Mouse (Mus musculus) forebrain, embryonic 11.5 days (tissue): ENCODE measurements around the gene Plce1. TPM values are rescaled to one million over a fixed set of nuclear protein-coding genes. Genes with fewer than 3 reads are reported as not detected.
A peak's percentile ranks its signal among the peaks of the same experiment; 100 is the strongest.

Experiments used
- ATAC-seq: fragments of 200-750 bp; cut with Nextera tagmentation; replicated peaks from 2 replicates; pipeline ENCODE4 v1.8.0; 2017; ENCODE audit warnings: moderate TSS enrichment; ENCODE audit not compliant: low FRiP score
- DNase-seq: peaks from one replicate; pipeline ENCODE4 v3.0.0-alpha.2; 2017; ENCODE audit warnings: low spot score
- H3K27ac ChIP-seq: fragments of 300-500 bp; sonication (generic); 2 replicates; pipeline ENCODE4 v1.5.1; 2014; ENCODE audit warnings: low read depth, low read length
- H3K27me3 ChIP-seq: fragments of 300-500 bp; sonication (generic); 2 replicates; pipeline ENCODE4 v1.6.1; 2014; ENCODE audit warnings: mild to moderate bottlenecking, low read length, mixed read lengths; ENCODE audit not compliant: control insufficient read depth, insufficient read depth
- H3K36me3 ChIP-seq: fragments of 300-500 bp; sonication (generic); 2 replicates; pipeline ENCODE4 v1.6.1; 2014; ENCODE audit warnings: mild to moderate bottlenecking, low read length, moderate library complexity, mixed read lengths; ENCODE audit not compliant: control insufficient read depth, insufficient read depth
- H3K4me1 ChIP-seq: fragments of 300-500 bp; sonication (generic); replicated peaks from 2 replicates; pipeline ENCODE4 v1.6.1; 2014; ENCODE audit warnings: low read length, mixed read lengths; ENCODE audit not compliant: control insufficient read depth, insufficient read depth
- H3K4me2 ChIP-seq: fragments of 300-500 bp; sonication (generic); 2 replicates; pipeline ENCODE4 v1.6.1; 2014; ENCODE audit warnings: low read depth, mild to moderate bottlenecking, low read length, moderate library complexity, mixed read lengths; ENCODE audit not compliant: severe bottlenecking
- H3K4me3 ChIP-seq: fragments of 300-500 bp; sonication (generic); 2 replicates; pipeline ENCODE4 v1.5.1; 2014; ENCODE audit warnings: low read depth, low read length
- H3K9ac ChIP-seq: fragments of 300-500 bp; sonication (generic); 2 replicates; pipeline ENCODE4 v1.6.1; 2014; ENCODE audit warnings: low read length
- H3K9me3 ChIP-seq: fragments of 300-500 bp; sonication (generic); 2 replicates; pipeline ENCODE4 v1.6.1; 2016; ENCODE audit warnings: low read length, mixed read lengths; ENCODE audit not compliant: control insufficient read depth
- WGBS: fragments of 180-500 bp; shearing (Covaris S2); extraction: QIAGEN DNeasy Blood & Tissue Kit; methylation state at CpG from one replicate; pipeline ENCODE4 v1.1.7; 2014; 5-methylcytosine and 5-hydroxymethylcytosine counted together
- polyA plus RNA-seq: library from polyadenylated mRNA; unstranded; fragments of >200 nt; fragmentation: Nextera tagmentation; extraction: Ambion mirVana; gene quantifications from 2 replicates; pipeline ENCODE4 v1.2.1, GENCODE M21; 2014

Gene Plce1
- polyA plus RNA-seq, 1 experiment from 2014 or later, result 4.4 TPM

DNA sequence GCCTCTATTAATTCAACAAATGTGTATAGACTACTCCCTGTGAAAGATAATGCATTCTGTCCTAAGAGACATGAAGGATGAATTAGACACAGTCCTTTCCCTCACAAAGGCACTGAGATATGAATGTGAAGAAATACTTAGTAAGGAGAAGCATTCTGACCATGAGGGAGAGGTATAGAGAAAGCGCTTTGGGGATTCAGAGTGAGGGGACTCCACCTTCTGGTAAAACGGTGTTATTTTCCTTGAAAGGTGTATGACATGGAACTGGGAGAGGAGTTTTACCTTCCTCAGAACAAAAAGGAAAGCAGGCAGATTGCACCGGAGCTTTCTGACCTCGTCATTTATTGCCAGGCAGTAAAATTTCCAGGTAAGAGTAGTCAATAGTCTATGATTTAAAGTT is 269.3 kb downstream of the Plce1 start:
- H3K27me3 ChIP-seq, result no peaks in the 10 kb centered on the region
- H3K27ac ChIP-seq, result no peak overlapping the region
- H3K4me2 ChIP-seq, result no peak overlapping the region
- no peaks in the 10 kb centered on the region for H3K9me3 ChIP-seq
- H3K4me3 ChIP-seq, result no peak overlapping the region
- 63% methylated on average over 4 of the region's 4 CpGs for WGBS
- no peaks in the 10 kb centered on the region for H3K36me3 ChIP-seq
- ATAC-seq (no peak), DNase-seq (no peak)
- H3K4me1 ChIP-seq, result no peaks in the 10 kb centered on the region
- no peak overlapping the region for H3K9ac ChIP-seq

DNA sequence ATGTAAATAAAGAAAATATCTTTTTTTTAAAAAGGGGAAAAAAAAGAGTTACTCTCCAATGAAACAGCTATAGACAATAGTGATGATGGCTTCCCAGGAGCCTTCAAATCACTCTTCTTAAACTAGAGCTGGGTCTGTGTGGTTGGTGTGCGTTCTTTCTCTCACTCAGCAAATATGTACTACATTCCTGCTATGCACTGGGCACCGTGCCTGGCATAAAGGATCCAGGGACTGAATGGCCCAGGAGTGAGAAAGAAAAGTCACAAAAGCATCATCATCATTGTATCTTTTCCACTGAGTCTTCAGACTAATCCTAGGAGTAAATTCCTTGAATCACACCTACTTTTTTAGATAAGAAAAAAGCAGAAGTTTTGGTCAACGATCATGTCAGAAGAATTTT is 276.3 kb downstream of the Plce1 start:
- Histone ChIP-seq H3K4me2 (no peak overlapping the region), H3K27me3 (no peaks in the 10 kb centered on the region), H3K36me3 (no peaks in the 10 kb centered on the region), H3K4me1 (no peaks in the 10 kb centered on the region), H3K27ac (no peak overlapping the region), H3K4me3 (no peak overlapping the region), H3K9me3 (no peaks in the 10 kb centered on the region), H3K9ac (no peak overlapping the region)
- WGBS, result 81% methylated on average over 3 of the region's 3 CpGs
- no peak for DNase-seq
- no peak for ATAC-seq

DNA sequence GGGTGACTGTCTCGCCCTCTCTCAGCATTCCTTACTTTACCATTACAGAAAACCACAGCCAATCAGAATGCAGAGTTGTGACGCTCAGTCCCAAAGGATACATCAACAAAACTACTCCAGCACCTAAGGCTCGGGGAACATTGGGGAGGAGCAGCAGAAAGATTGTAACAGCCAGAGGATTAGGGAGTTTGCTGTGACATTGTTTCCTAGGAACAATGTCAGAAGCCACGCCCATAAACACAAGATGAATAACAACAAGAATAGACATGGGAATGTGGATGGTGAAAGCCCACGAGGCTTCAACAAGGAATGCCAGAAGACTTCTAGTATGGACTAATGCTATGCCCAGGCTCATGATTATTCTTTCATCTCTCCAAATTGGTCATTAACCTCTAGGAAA is 277.1 kb downstream of the Plce1 start:
- H3K4me3 ChIP-seq, result no peak overlapping the region
- H3K4me2 ChIP-seq, result no peak overlapping the region
- no peaks in the 10 kb centered on the region for H3K9me3 ChIP-seq
- no peaks in the 10 kb centered on the region for H3K36me3 ChIP-seq
- no peak overlapping the region for H3K27ac ChIP-seq
- DNase-seq (no peak), ATAC-seq (no peak)
- no peak overlapping the region for H3K9ac ChIP-seq
- H3K27me3 ChIP-seq, result no peaks in the 10 kb centered on the region
- 56% methylated on average over 5 of the region's 5 CpGs for WGBS
- no peaks in the 10 kb centered on the region for H3K4me1 ChIP-seq

DNA sequence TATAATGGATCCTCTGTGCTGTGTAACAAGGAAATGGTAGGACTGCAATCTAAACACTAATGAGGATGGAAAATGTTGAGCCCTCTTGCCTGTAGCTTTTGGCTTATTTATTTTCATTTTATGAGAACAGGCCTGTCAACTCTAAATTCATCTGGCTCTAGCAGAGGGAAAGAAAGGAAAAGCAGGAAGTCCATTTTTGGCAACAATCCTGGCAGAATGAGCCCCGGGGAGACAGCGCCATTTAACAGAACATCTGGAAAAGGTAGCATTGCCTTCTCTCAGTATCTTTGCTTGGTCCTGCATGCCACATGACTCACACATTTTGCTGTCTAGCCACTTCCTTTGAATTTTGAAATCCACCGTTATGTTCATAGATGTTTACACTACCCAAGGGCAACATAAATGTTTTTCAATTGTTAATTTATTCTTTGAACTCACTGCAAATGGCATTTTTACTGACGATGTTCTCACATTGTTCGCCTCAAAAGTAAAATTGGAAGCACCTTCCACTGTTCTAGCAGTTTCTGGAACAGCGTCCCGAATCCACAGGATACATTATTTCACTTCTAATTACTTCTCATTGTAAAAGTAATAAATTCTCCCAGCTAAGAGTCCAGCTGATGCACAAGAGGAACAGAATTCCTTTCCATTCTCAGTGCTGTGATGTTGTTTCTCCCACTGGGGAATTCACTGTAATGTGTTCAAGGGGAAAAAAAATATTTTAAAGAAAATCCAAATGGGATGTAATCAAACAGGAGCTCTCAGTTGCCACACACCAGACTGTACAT is 278.0 kb downstream of the Plce1 start:
- no peaks in the 10 kb centered on the region for H3K4me1 ChIP-seq
- no peaks in the 10 kb centered on the region for H3K36me3 ChIP-seq
- 87% methylated on average over 7 of the region's 7 CpGs for WGBS
- DNase-seq (no peak), ATAC-seq (no peak)
- no peak overlapping the region for H3K4me3 ChIP-seq
- H3K9me3 ChIP-seq, result no peaks in the 10 kb centered on the region
- no peak overlapping the region for H3K9ac ChIP-seq
- H3K27ac ChIP-seq, result no peak overlapping the region
- H3K27me3 ChIP-seq, result no peaks in the 10 kb centered on the region
- H3K4me2 ChIP-seq, result no peak overlapping the region

DNA sequence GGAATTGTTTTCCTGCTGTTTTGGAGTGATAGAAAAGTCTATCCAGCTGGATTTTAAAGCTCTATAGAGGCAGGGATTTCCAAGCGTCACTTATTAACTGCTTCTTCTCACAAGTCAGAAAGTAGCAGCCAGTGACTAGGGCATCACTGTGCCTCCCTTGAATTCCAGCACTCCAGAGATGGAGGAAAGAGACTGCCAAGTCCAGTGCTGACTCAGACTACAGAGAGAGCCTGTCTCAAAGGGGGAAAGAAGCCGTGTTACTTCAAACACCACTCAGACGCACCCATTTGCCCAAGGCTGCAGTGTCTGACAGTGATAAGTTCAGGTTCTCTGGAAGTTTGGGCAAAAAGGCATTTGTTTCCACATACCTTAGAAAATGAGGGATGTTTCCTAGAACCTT is 279.5 kb downstream of the Plce1 start:
- Histone ChIP-seq H3K9ac (no peak overlapping the region), H3K4me3 (no peak overlapping the region), H3K27me3 (no peaks in the 10 kb centered on the region), H3K9me3 (no peaks in the 10 kb centered on the region), H3K27ac (no peak overlapping the region), H3K4me2 (no peak overlapping the region), H3K4me1 (no peaks in the 10 kb centered on the region), H3K36me3 (no peaks in the 10 kb centered on the region)
- 85% methylated on average over 3 of the region's 3 CpGs for WGBS
- ATAC-seq, result no peak
- DNase-seq, result no peak

DNA sequence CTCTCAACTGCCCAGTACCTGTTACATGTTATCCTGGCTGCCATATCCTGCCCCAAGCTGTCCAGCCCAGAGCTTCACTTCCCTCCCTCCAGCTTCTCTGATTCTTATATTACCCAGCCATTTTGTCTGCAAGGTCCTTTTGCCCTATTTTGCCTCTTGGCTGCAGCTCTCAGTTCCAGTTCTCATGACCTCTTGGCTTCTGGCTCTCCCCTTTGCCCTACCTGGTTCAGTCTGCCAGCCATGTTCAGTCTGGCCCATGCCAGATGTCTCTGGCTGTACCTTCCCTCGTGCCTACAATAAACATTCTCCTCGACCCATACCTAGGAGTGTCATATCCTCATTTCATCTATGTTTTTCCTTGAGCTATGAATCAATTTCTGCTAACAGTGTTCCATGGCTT is 285.4 kb downstream of the Plce1 start:
- no peak for DNase-seq
- H3K27me3 ChIP-seq, result no peaks in the 10 kb centered on the region
- no peaks in the 10 kb centered on the region for H3K9me3 ChIP-seq
- H3K4me1 ChIP-seq, result no peaks in the 10 kb centered on the region
- no peaks in the 10 kb centered on the region for H3K36me3 ChIP-seq
- 90% methylated on average over 2 of the region's 2 CpGs for WGBS
- H3K9ac ChIP-seq, result no peak overlapping the region
- H3K27ac ChIP-seq, result no peak overlapping the region
- no peak for ATAC-seq
- H3K4me2 ChIP-seq, result no peak overlapping the region
- H3K4me3 ChIP-seq, result no peak overlapping the region

DNA sequence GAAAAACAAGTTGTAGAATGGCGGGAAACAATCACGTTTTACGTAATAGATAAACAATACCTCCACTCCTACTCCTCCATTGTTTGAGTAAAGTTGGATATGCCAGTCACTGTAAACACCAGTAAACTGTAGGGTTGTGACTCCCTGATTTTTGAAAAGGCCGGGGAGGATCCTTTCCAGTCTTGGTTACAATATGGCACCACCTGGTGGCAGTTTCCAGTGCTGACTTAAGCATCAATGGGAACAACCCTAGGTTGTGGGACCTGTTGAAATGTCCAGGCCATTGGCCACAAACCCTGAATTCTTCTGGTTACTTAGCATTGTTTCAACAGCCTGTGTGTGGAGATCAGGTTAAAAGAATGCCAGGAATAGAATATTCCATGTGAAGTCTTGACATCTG is 294.6 kb downstream of the Plce1 start:
- Histone ChIP-seq H3K9me3 (no peaks in the 10 kb centered on the region), H3K36me3 (no peaks in the 10 kb centered on the region), H3K4me1 (no peaks in the 10 kb centered on the region), H3K27ac (no peak overlapping the region), H3K27me3 (no peaks in the 10 kb centered on the region), H3K9ac (no peak overlapping the region), H3K4me3 (no peak overlapping the region), H3K4me2 (no peak overlapping the region)
- 58% methylated on average over 4 of the region's 4 CpGs for WGBS
- DNase-seq (peak; percentile 59), ATAC-seq (no peak)

DNA sequence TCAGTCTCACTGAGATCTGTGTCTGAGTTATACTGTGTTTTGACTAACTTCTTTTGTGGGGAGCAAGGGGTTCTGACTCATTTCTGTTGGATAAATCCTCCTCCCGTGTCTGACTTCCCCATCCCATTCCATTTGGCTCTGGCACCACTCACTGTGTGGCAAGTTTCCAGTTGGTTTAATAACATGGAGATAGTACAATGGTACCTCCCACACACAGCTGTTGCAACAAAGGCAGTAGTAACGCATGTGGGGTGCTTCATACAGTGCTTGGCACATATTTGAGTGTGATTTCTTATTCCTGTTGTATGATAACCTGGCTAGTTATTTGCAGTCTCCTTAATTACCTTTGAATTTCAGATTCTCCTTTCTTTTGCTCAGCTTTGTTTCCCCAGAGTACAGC is 297.9 kb downstream of the Plce1 start:
- Histone ChIP-seq H3K27ac (no peak overlapping the region), H3K27me3 (no peaks in the 10 kb centered on the region), H3K4me1 (no peaks in the 10 kb centered on the region), H3K4me2 (no peak overlapping the region), H3K36me3 (no peaks in the 10 kb centered on the region), H3K4me3 (no peak overlapping the region), H3K9ac (no peak overlapping the region), H3K9me3 (no peaks in the 10 kb centered on the region)
- no peak for ATAC-seq
- WGBS, result 89% methylated on average over 2 of the region's 2 CpGs
- no peak for DNase-seq

DNA sequence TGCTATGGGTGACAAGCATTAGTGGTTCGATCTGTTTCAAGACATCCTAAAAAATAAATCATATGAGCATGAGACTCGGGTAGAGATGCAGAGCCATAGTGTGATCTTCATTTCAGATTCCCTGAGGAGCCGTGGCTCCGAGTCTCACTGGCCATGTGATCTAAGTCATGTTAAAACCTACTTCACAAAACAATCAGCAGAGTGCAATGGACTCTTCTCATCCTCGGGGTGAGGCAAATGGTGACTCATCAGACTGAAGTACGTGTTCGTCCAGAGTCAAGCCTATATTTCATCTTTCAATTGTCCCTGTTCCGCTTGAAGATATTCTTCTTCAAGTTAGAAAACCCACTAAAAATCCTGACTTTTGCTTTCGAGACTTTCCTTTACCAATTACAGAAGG is 302.6 kb downstream of the Plce1 start:
- no peaks in the 10 kb centered on the region for H3K4me1 ChIP-seq
- no peaks in the 10 kb centered on the region for H3K27me3 ChIP-seq
- no peaks in the 10 kb centered on the region for H3K9me3 ChIP-seq
- H3K4me3 ChIP-seq, result no peak overlapping the region
- WGBS, result 91% methylated on average over 9 of the region's 9 CpGs
- no peak overlapping the region for H3K4me2 ChIP-seq
- no peak overlapping the region for H3K27ac ChIP-seq
- no peaks in the 10 kb centered on the region for H3K36me3 ChIP-seq
- H3K9ac ChIP-seq, result no peak overlapping the region
- ATAC-seq (no peak), DNase-seq (no peak)
